Mouse (Mus musculus) heart, adult 8-10 months (tissue): ENCODE measurements at regions not wholly inside any gene's neighbourhood (a gene's known extent, or its start where the extent isn't known, plus 50 kb on each side); places are given as distances from the start of the nearest gene placed in this dataset.

Experiments used
- DNase-seq: peaks from one replicate; pipeline ENCODE4 v3.0.0; 2022; ENCODE audit warnings: low spot score

DNA sequence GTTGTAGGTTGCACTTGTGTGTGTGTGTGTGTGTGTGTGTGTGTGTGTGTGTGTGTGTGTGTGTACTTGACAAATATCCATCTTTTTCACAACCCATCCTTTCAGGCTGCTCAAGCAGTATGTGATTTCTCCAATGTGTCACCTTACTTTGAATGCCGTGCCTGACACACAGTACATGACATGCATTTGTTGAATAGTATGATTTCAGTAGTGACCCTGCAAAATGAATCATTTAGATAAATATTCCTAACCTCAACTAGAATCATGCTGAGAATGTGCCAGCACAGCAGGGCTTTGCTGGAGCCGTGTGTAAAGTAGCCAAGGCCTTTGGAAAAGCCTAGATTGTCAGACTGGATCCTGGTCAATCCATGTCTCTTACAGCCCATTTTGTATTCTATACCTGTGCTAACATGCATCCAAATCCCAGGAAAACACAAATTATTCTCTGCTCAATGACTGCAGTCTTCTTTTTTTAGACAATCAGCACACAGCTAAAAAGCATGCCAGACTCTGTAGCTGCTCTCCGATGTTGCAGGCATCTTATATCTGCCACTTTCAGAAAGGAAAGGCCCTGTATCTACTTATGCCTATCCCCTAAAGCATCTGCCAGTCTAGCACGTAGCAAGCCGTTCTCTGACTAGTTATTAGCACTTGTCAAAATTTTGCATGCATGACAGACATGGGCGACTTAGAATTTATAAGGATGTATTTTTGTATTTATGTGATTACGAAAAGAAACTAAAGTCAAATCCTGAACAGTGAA, 60.0 kb upstream of the Gpr141 start:
- no peak for DNase-seq

DNA sequence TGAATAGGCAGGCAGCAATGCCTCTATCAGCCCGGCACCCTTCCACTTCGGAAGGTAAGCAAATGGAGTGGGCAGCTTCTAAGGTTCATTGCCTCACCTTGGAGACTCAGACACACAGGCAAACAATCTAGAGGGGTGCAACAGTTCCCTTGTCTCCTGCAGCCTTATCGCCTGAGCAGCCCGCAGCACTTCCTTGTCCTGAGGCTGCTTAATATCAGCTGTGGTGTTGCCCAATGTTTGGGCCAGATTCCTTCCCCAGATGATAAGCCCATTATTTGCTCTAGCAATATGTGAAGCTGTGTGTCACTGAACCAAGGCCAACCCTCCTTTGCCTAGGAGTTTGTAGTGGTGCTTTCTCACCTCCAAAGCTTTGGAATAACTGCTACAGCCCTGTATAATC, 58.8 kb upstream of the Gpr141 start:
- no peak for DNase-seq

DNA sequence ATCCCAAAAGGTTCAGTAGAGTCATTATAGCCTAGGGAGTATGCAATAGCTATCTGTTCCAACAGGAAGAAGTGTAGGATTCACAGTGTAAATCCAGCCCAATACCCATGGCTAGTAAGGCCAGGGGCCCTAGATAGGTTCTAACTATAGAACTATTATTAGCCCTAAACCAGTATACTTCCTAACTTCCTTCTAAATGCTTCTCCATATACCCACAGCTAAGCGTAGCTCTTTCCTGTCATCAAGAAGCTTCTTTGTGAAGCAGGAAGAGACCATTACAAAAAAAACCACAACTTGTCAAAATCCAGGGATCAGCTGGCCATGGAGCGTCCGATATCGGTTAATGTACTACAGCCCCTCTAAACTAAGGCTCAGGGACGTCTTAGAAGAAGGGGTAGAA, 57.7 kb upstream of the Gpr141 start:
- no peak for DNase-seq

DNA sequence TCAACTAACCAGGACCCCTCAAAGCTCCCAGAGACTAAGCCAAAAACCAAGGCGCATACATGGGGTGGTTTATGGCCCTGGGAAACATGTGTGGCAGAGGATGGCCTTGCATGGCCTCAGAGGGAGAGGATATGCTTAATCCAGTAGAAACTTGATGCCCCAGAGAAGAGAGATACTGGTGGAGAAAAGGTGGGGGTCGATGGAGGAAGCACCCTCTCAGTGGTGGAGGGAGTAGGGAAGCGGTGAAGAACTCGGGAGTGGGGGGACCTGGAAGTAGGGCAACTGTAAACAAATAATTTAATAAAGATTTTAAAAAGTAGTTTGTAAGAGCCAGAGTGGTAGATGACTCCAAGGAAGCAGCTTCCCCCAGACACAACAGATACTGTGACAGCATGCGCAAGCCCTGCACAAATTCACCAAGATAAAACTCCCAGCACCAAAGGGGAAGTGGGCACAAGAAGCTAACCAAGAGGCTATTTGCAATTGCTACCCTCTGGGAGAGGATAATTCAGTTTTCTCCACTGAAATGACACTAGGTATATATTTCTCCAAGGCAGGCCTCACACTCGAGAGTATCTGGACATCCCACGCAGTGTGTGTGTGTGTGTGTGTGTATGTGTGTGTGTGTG, 50.7 kb upstream of the Gpr141 start:
- DNase-seq: no peak
